Mouse (Mus musculus) kidney, adult 8-10 months (tissue): ENCODE data around the gene Mydgf.

Source experiments
- DNase-seq, 2 experiments: peaks; one replicate each; pipeline ENCODE4 v3.0.0; 2022

The Mydgf gene

DNA sequence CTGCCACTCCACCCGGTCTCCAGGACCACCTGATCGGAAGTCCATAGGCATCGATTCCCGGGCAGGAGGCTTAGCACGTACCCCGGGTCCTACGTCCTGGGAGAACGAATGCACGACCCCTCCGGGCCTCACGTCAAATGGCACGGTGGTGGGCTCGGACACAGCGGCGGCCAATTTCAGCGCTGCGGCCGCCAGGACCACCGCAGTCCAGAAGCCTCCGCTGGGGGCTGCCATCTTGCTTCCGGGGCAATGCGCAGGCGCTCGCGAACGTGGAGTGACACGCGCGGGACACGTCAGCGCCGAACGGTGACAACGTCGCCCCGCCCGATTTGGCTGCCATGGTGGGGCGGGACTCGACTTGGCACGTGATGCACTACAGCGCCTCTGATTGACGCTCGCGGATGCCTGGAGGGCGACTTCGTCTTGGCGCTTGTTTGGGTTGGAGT is at the start of gene Mydgf:
TSS of gene Mydgf (minus strand) at position 263 of the 446 bp plus-strand sequence.
- DNase-seq, result peak; percentile 93 to 96

DNA sequence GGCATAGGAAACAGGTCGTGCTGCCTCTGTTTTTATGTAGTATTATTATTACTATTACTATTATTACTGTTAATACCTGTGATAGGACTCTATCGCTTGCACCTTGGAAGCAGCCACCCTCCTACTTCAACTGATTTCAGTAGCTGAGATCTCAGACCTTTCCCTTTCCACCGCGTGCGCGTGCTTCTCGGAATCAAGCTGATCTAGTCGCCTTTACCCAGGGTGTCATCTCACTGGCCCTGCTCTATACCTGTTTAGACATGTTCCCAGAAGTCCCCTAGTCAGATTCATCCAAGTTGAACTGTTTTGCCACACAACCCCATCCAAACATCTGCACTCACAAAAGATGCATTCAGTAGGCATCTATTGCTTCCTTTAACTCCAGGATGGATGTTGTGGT is 49.7 kb upstream of the Mydgf start:
- DNase-seq, result no peak

DNA sequence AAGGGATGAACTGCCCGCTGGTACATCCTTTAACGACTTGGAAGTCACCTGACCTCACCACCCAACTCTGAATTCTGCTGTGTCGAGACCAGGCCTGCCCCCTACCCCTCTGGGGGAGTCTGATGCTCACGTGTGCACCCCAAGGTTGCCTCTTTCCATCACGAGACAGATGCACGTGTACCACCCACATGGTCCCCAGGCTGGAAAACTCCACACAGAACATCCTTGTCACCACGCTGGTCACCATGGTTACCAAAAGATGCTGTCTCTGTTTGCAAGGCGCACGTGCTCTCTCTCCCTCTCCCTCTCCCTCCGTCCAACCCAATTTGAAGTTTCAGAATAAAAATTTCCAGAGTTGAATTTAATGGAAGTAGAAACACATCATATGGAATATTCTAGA is 46.2 kb upstream of the Mydgf start:
- no peak for DNase-seq

DNA sequence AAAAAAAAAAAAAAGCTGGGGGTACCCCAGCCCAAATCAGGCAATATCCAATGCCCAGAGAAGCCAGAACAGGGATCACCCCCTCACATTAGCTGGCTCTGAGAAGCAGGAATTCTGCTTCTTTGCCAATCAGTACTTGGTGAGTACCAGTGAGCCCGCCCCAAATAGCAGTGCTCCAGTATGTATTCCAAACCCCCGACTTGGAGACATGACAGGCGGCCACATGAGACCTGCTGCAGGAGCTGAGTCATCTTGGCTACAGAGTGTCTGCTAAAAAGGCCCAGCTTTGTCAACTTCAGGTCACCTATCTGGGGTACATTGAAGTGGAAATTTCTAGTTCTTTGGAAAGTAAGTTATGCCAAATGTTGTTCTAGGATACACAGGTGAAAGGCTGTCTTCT is 42.8 kb upstream of the Mydgf start:
- no peak for DNase-seq

DNA sequence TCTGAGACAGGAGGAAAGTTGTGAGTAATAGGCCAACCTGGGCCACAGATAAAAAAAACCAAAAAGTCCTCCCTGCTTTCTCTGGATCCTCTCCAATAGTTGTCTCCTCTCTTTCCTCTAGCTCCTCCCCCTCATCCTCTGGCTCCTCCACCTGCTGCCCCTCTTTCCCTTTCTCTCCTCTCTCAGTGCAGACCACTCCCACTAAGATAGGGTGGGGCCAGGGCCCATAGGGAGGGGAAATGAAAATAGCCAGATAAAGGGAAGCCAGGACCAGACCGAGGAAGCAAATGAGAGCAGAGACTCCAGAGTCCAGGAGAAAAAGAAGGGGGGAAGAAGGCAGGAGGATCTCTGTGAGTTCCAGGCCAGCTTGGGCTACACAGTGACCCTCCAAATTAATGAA is 41.2 kb upstream of the Mydgf start:
- DNase-seq, result no peak

DNA sequence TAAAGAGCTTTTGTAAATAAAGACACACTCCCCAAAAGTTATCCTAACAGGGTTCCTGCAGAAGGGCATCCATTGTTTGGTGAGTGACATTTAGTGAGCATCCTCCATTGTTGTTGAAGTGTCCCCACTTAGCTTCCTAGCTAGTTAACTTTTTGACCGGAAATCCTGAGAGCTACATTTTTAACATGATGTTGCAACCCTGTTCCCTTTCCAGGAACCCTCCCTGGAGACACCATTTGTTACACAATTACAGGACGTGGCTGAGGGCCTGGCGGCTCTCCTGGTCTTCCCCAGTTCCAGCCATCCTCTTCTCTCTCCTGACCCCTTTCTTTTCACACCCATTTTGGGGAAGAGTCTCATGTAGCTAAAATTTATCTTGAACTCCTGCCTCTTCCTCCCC is 36.1 kb upstream of the Mydgf start:
- DNase-seq, result peak; percentile 56 to 65

DNA sequence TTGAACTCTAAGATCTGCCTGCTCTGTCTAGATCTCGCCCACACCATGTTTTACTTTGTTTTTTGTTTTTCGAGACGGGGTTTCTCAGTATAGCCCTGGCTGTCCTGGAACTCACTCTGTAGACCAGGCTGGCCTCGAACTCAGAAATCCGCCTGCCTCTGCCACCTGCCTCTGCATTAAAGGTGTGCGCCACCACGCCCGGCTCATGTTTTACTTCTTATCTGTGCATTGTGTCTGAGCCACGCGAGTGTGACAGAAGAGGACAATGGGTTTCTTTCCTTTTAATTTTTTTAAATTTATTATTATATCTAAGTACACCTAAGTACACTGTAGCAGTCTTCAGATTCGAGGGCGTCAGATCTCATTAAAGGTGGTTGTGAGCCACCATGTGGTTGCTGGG is 35.5 kb upstream of the Mydgf start:
- peak in 1 of 2 experiments; percentile 8 for DNase-seq

DNA sequence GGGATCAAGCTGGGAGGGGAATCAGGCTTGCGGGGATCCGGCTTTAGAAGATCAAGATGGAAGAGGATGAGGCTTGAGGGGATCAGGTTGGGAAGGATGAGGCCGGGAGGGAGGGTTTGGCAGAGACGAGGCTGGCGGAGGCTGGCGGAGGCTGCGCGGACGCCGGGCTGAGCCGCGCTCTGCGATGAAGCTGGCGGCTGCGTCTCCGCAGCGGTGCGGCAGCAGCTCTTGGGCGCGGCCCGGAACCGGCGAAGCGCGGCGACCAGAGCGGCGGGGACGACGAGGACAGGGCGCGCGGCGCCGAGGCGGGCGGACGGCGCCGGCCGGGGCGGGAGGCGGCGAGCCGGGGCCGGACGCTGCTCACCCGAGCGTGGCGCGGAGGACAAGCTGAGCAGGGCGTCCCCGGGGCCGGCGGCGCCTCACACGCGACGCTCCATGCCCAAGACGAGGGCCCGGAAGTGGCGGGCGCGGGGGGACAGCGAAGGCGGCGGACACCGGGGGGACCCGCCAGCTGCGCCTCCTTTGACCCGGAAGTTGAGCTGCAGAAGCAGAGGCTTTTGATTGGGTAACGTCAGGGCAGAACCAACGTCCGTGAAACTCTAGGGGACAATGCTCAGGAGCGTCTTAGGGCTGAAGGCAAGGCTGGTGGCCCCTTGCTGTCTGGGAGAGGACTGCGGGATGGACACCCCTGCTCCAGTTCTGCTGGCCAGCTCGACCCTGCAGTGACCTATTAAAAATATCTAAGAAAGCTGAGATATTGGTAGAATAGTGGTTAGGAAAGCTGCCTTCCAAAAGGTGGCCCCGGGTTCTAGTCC is 34.9 kb upstream of the Mydgf start, which contains the start of gene Dpp9:
TSS of gene Dpp9 (minus strand) at position 529 of the 815 bp plus-strand sequence.
- peak; percentile 91 to 94 for DNase-seq

DNA sequence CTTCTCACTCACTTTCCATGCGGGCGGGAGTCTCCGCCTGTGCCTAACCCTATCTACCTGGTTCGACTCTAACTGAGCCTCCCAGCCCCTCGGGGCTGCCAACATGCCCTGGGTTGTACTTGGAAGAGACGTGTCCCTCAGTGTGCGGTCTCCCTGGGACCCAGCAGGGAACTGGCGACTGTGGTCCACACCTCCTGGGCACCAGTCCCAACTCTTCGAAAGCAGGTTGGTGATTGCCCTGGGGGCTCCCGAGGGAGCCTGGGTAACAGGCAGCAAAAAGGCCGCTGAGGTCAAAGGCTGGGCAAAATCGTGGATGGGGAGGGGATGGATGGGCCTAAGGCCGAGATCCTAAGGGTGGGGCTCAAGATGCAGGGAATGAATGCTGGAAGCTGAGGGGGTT is 34.0 kb upstream of the Mydgf start:
- DNase-seq, result no peak

DNA sequence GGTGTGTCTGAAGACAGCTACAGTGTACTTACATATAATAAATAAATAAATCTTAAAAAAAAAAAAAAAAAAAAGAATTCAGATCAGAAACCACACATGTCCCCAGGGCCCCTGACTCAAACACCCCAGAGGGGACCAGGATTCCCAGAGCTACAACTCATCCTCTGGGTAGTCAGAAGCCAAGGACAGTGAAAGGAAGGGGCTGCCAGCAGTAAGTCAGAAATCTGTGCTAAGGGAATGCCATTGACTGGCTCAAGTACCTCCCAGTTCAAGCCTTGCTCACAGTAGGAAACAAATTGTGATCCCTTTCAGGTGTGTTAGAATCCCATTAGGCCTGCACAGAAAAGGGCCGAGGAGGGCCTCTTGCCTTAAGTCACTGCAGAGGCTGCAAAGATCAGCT is 30.5 kb upstream of the Mydgf start:
- DNase-seq, result no peak

DNA sequence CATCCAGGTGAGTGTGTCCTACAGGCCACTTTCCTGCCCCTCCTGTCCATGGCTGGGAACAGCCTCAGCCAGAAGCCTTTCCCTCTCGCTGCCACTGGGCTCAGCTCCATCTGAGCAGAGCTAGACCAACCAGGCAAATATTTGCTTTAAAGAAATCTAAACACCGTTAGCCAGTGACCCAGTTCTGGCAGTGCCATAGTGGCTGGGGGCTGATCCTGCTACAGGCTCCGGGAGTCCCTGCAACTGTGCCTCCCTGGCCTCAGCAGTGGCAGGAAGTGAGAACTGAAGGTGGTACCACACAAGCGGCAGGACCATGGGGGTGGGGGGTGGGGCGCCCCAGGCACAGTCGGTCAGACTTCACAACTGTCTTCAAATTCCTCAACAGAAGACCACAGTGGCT is 29.0 kb upstream of the Mydgf start:
- DNase-seq, result no peak

DNA sequence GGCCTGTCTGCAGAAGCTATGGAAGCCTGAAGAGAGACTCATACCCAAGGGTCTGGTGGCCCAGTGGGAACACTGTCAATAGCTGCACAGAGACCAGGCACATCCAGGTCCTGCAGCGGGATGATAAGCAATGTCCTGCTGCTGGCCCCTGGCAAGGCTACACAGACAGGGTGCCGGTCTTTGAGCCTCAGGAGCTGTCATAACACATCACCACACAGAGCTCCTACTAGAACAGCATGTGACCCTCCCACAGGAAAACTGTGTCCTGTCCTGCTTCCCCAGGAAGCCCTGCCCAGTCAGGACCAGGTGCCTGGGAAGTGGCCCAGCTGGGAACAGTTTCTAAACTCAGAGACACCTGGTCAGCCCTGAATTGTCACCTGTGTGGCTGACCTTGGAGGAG is 27.4 kb upstream of the Mydgf start:
- no peak for DNase-seq

DNA sequence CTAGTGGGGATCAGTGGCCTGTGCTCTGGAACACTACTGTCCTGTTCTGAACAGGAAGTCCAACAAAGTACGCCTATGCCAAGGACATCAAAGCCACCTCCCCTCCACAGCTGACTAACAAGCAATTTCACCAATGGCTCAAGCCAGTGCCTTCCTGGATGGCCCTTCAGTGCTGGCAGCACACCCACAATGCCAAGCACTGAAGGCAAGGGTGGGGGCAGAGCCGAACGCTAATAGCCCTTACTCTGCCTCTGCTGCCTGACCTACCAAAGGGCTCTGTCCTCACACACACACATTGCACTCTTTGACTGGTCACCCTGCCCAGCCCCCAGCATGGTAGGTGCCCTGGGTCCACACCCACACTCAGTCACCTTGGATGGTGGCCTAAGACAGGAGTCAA is 25.1 kb upstream of the Mydgf start:
- DNase-seq, result no peak

DNA sequence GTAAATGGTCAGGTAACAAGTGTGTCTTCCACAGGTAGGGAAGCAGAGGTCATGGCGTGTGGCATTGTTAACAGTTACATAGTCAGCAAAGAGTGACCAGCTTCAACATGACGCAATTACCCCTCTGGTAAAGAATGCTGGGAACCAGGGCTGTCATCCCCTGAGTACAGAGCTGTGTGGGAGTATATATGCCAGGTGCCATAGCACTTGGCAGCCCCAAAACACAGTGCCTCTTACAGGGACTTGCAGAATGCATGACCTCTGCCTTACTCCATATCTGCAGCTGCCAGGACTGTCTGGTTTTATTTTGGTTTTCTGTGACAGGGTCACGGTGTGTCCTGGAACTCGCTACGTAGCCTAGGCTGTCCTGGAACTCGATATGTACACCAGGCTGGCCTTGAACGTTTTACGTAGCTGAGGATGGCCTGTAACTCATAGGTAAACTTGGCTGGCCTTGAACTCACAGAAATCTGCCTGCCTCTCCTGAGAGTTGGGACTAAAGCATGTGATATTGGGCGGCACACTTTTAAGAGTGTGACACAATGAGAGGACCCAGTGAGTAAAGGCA is 24.3 kb upstream of the Mydgf start:
- DNase-seq, result no peak

DNA sequence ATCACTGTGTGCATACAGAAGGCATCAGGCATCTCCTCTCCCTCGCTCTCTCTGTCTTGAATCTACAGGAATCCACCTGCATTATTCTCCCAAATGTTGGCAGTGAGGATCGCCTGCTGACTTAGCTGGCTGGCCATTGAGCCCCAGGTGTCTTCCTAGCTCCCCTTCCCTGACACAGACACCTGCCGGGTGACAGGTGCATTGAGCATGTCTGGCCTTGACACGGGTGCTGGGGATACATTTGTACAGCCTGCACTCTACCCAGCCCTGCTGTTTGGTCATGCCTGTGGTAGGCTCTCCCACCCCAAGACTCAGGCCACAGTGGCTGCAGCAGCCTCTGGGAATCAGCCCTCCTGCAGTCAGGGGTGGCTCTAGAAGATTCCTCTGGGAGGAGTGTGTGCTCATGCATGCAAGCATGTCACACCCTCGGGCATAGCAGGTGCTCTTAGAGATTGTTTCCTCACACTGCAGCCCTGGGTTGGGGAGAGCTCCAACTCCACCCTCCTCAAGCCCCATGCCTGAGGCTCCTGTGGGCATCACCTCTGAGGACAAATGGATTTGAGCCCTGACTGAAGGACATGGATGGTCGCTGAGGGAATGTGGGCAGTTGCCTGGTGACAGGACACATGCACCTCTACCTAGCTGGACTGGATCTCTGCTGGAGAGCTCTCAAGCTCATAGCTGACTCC is 23.4 kb upstream of the Mydgf start:
- DNase-seq, result no peak

DNA sequence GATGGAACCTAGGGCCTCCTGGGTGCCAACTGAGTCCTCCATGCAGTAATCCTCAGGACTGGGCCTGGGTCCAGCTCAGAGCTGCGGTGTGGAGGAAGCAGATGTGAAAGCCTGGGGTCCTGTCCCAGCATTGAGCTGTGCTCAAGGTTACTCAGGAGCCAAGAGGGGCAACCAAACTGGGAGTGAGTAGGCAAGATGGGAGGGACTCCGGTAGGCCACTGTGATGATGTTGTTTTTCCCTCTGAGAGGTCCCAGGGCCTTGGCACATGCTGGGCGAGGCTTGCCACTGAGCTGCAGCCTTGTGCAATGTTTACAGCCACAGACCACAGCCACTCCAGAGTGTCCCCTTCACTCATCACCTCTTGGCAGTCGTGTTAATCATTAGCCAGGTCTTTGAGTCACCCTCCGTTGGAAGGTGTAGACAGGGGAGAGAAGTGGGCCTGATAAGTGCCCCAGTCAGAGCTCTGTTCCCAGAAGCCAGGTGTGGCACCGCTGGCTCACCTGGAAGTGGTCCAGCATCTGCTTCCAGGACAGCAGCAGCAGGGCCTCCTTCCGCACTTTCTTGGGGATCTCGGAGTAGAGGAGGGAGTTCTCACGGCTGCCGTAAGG is 22.7 kb upstream of the Mydgf start:
- no peak for DNase-seq

DNA sequence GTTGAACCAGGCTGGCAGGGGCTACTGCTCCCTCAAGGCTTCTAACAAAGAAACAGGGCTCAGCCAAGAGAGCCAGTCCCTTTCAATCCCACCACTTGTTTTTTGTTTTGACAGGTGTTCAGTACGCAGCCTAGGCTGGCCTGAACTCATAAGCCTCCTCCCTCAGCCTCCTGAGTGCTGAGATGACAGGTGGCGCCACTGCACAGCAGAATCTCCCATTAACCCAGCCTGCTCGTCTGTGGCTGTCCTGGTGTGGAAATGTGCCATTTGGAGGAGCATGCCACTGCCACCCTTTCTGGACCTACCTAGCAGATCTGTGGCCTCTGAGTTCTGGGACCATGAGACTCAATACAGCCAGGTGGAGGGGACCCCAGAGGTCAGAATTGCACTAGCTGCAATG is 20.0 kb upstream of the Mydgf start:
- DNase-seq, result no peak

DNA sequence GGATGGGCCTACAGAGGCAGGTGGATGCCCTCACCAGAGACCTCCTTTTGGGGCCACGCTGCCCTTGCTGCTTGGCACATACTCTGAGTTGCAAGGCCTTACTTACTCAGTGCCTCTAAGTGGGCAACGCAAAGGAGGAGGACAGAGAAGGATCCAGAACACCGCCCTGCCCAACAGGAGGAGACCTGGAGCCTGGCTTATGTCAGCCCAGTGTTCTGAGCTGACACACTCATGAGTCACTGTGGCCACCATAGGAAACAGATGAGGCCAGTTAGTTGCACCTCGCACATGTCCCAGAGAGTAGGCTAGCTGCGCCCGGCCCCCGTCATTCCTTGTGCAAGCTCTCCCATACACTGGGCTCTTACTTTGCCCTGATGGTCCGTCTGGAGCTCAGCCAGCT is 18.8 kb upstream of the Mydgf start:
- no peak for DNase-seq

DNA sequence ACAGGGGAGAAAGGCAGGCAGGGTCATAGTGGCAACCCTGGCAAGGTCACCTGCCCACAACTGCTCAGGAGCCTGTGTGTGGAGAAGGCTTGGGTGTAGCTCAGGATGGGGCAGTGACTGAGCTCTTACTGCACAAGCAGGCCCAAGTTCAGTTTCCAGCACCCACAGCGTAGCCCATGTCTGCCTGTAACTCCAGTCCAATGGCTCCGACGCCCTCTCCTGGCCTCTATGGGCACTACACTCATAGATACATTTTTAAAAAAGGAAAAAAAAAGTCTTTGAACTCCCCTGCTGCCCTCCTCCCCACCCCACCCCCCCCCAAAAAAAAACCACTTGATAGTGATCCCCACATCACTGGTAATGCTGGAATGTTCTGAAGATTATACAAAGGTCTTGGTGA is 17.9 kb upstream of the Mydgf start:
- no peak for DNase-seq

DNA sequence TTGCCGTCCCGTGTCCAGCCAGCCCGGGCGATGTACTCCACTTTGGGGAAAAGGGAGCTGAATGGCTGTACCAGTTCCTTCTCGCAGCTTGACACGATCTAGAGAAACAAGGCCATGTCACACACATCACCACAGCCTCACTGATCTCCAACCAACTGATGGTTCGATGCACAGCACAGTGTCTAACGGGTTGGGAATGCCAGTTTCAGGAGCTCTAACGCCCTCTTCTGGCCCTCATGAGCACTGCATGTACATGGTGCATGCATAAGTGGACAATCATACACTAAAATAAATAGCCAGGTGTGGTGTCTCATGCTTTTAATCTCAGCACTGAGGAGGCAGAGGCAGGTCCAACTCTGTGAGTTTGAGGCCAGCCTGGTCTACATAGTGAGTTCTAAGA is 16.9 kb upstream of the Mydgf start:
- DNase-seq, result no peak

DNA sequence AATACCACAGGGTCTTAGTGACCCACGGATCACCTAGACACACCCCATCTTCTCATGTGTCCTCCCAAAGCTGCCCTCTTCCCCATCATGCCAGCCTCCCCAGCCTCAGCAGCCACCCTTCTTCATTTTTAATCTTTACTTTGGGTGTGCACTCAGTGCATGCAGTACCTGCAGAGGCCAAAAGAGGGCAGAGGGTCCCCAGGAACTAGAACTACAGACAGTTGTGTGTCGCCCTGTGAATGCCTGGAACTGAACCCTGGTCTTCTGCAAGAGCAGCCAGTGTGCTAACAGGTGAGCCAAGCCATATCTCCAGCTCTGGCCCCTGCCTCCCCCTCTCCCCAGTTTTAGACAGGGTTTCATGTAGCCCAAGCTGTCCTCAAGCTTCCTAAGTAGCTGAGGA is 13.1 kb upstream of the Mydgf start:
- no peak for DNase-seq

DNA sequence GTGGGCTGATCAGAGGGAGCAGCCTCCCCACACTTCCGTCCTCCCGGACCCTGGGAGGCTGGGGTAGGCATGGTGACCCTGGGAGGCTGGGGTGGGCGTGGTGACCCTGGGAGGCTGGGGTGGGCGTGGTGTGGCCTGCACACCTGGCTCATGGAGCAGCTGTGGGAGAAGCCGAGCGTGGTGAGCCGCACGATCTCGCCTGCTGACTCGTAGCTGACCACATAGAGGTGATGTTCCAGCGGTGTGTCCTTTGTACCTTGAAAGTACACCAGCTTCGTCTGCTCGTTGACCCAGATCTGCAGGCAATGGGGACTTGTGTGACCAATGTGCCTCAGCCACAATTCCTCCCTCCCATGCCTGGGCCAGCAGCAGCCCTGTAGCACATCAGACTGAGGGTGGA is 11.0 kb upstream of the Mydgf start:
- peak in 1 of 2 experiments; percentile 41 for DNase-seq

DNA sequence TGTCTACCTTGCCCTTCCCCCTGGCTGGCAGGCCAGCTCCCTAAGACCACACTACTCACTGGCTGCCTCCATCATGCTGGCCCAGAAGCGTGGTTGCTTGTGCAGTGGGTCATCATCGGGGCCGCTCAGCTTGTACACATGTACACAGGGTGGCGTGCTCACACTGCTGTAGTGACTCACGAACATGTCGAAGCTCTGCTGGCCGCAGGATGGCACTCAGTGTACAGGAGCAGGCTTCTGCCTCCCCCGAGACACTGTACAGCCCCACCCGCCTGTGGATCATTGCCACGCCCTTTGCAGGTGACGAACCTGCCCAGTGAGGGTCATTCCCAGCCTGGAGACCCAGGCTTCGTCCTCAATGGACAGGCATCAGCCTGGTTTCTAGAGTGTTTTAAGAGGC is 10.6 kb upstream of the Mydgf start:
- no peak for DNase-seq

DNA sequence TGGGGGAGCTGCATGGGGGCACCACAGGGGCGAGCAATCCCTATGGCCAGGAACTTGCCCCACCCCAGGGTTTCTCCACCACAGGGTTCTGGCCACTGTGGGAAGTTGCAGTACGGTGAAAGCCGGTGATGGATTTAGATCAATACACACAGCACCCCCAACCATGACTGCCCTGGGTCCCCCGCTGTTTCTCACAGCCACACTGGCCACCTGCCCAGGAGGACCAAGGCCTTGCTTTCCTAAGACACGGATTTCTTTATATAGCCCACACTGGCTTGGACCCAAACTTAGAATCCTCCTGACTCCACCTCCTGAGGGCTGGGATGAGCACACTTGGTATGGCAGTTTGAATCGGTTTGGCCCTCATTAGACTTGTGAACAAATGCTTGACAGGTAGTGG is 7.5 kb upstream of the Mydgf start:
- no peak for DNase-seq
